Mouse (Mus musculus) CD4-positive, CD25-positive, alpha-beta regulatory T cell (primary cell): ENCODE data around the gene Dbn1. TPM values are rescaled to one million over a fixed set of nuclear protein-coding genes. Genes with fewer than 3 reads are reported as not detected.

Experiments used
- polyA plus RNA-seq: library from polyadenylated mRNA; unstranded; fragments of 100-300 nt; shearing (Covaris generic); gene quantifications from one replicate; pipeline ENCODE4 v1.2.1, GENCODE M21; 2017

Dbn1 gene
- polyA plus RNA-seq, result not detected

GRCm38 (mm10) chr13:55487578-55488498, at the start of gene Dbn1:
Gene Dbn1 (minus strand): TSS chr13:55488111.

DNA sequence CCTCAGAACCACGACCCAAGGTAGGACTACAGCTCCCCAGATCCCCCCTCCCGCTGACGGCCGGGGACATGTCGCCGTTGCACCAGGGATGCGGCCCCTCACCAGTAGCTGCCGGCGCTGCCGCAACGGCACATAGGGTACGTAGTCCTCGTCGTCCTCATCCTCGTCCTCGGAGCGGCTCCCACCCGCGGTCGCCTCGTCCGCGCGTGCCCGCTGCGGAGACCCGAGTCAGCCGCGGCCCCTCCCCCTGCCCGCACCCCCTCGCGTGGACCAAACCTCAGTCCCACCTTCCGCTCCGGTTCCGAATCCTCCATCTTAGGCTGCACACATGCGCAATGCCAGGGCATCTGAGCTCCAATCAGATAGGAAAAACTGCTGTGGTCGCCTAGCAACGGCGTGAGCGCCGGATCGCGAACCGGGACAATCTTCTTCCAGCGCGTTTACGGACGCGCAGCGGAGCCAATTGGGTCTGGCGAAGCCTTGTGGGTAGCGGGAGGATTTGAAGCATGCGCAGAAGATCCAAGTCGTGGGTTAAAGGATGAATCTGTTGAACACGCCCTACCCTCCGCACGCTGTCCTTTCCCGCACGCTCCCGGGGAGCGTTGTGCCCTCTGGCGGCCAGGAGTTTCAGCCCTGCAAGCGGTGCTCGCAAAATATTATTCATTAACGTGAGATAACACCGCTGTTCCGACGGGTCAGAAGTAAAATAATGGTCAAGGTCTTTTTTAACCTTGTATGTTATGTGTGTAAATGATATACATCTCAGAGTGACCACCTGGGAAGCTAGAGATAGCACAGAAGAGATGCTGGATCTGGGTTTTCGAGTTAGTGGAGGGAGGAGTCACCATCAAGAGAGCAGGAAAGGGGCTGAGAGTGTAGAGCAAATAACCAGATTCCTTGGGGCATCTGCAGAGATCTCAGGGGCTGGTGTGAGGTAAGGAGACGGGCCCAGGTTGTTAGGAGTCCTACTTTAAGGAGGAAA, 48.6 kb upstream of the Dbn1 start, which contains the start of gene Ddx41:
Gene Ddx41, minus strand, starts transcription at position 465 of the 982 bp plus-strand sequence.

GRCm38 (mm10) chr13:55529198-55529915, 41.4 kb upstream of the Dbn1 start, which contains the start of gene Dok3:
Gene Dok3 (minus strand): TSS chr13:55529296.

DNA sequence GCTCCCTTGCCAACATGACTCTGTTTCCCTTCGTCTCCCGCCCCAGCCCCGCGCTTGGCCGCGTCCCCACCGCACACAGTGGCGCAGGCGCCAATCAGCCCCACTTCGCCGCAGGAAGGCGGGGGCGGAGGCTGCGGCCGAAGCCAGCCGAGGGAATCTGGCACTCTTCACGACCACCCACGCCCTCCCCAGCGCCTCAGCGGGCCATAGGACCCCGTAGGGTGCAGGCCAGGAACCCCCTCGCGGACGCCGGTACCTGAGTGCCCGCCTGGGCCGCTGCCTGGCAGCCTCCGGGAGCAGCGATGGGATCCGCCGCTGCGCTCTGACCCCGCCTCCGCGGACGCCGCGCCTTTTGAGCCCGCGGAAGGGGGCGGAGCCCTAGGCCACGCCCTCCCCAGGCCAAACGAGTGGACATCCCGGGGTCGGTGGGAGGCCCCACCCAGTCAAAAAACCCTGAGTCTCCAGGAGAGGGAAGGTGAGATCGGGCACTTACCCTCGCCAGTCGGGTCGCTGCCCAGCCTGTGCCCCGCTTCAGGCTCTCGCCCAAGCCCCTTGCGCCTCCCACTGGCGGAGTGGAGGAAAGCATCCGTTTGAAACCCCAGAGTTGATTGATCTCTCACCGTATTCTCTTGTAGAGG, 25.3 kb upstream of the Dbn1 start, which contains the start of gene Pdlim7:
Gene Pdlim7, minus strand, starts transcription at position 566 of the 638 bp plus-strand sequence.

GRCm38 (mm10) chr13:55464027-55464884, 23.7 kb downstream of the Dbn1 start, which contains the start of gene Prr7:
Gene Prr7 (plus strand): TSS chr13:55464267.

GRCm38 (mm10) chr13:55444937-55445315, 43.0 kb downstream of the Dbn1 start, which contains the start of gene Grk6:
Gene Grk6 (plus strand): TSS chr13:55445072.

DNA sequence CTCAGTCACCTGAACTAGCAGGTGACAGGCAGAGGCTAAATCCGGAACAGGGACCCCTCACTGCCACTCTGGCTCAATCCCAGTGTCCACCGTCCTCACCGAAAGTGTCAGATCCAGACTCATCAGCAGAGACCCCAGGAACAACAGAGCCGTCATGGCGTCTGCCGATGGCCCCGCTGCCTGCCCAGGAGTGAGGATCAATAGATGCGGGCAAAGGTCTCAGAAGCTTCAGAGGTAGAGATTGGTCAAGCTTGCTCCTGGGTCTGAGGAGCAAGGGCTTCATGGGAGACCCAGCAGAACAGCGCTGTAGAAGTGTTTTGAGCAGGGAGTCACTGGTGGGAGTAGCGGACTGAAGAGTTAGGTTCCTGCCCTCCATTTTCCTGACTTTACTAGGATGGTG, 61.3 kb downstream of the Dbn1 start, which contains the start of gene F12:
Gene F12, minus strand, starts transcription at position 181 of the 400 bp plus-strand sequence.

Other genes starting within 250 kb of the Dbn1 start
- gene Prelid1, start 167.6 kb downstream of the Dbn1 start, polyA plus RNA-seq, result 335 TPM
- gene Rab24, start 166.2 kb downstream of the Dbn1 start, polyA plus RNA-seq, result 142 TPM
- 2.3 TPM for gene Mxd3, start 158.3 kb downstream of the Dbn1 start, polyA plus RNA-seq
- gene Lman2, start 125.3 kb downstream of the Dbn1 start, polyA plus RNA-seq, result 143 TPM
- gene Rgs14, start 118.4 kb downstream of the Dbn1 start, polyA plus RNA-seq, result 153 TPM
- gene Slc34a1, start 89.9 kb downstream of the Dbn1 start, polyA plus RNA-seq, result not detected
- gene Pfn3, start 72.9 kb downstream of the Dbn1 start, polyA plus RNA-seq, result not detected
- 0.26 TPM for gene F12, start 61.3 kb downstream of the Dbn1 start, polyA plus RNA-seq
- 367 TPM for gene Grk6, start 43.0 kb downstream of the Dbn1 start, polyA plus RNA-seq
- gene Prr7, start 23.8 kb downstream of the Dbn1 start, polyA plus RNA-seq, result 3.3 TPM
- 8.8 TPM for gene Pdlim7, start 25.6 kb upstream of the Dbn1 start, polyA plus RNA-seq
- 1.6 TPM for gene Dok3, start 41.2 kb upstream of the Dbn1 start, polyA plus RNA-seq
- 85.3 TPM for gene Ddx41, start 48.5 kb upstream of the Dbn1 start, polyA plus RNA-seq
- gene Fam193b, start 83.0 kb upstream of the Dbn1 start, polyA plus RNA-seq, result 69.3 TPM
- gene Tmed9, start 85.6 kb upstream of the Dbn1 start, polyA plus RNA-seq, result 293 TPM
- 54.6 TPM for gene B4galt7, start 111.8 kb upstream of the Dbn1 start, polyA plus RNA-seq
- gene Caml, start 134.9 kb upstream of the Dbn1 start, polyA plus RNA-seq, result 37.0 TPM
- 68.7 TPM for gene Ddx46, start 146.9 kb upstream of the Dbn1 start, polyA plus RNA-seq
- gene B230219D22Rik, start 205.0 kb upstream of the Dbn1 start, polyA plus RNA-seq, result 27.4 TPM
- 62.1 TPM for gene Txndc15, start 226.5 kb upstream of the Dbn1 start, polyA plus RNA-seq
- gene Pcbd2, start 239.3 kb upstream of the Dbn1 start, polyA plus RNA-seq, result 68.8 TPM